ENCODE assay signal across 8 mouse cellular contexts in genomic region chr2:157459736-157460135, GRCm38 (mm10). TPM values are rescaled to one million over a fixed set of nuclear protein-coding genes. Genes with fewer than 3 reads are reported as not detected.
A peak's percentile ranks its signal among the peaks of the same experiment; 100 is the strongest.
DNase-seq lines count a peak whose midpoint lies in the region; ATAC-seq lines count a peak whose summit lies in the region.
"Had no signal": no experiment of that assay in that cellular context is flagged by ENCODE, and none has a peak within 500 bp of the region (broad histone marks: within the 10 kb centered on the region; RNA-seq: fewer than 3 reads in every experiment).

No protein-coding gene starts in this region.

- no peak overlapping the region for H3K9ac ChIP-seq in lung, embryonic 15.5 days
- H3K9ac ChIP-seq in forebrain, embryonic 15.5 days (replicated peaks), result peak overlapping the region; percentile 16; the same call in 1 of the 2 replicates

- DNase-seq in lung, postnatal 14 days, result no peak
- peak; percentile 53 for DNase-seq in midbrain, embryonic 10.5 days (ENCODE audit: low spot score)
- DNase-seq in ovary, adult 18-20 months (ENCODE audit: low spot score), result no peak
- no peak for DNase-seq in right cerebral cortex, adult 18-20 months
- no peak for DNase-seq in spleen, postnatal 4 days (ENCODE audit: low spot score in 2 of 2)

- H3K36me3 ChIP-seq in lung, embryonic 15.5 days, result peaks cover 19% of the 10 kb centered on the region
- peaks cover 5% of the 10 kb centered on the region; the same call in 1 of the 2 replicates for H3K36me3 ChIP-seq in forebrain, embryonic 15.5 days
- peaks cover 31% of the 10 kb centered on the region for H3K36me3 ChIP-seq in midbrain, embryonic 10.5 days

- H3K27me3 ChIP-seq in lung, embryonic 15.5 days, result no peaks in the 10 kb centered on the region
- H3K27me3 ChIP-seq in forebrain, embryonic 15.5 days, result no peaks in the 10 kb centered on the region
- peaks cover 47% of the 10 kb centered on the region for H3K27me3 ChIP-seq in midbrain, embryonic 10.5 days (ENCODE audit: low read depth, poor library complexity, severe bottlenecking)

- no peak for ATAC-seq in lung, embryonic 15.5 days (ENCODE audit: borderline replicate concordance, extremely low read depth, low FRiP score, low TSS enrichment)
- no peak for ATAC-seq in forebrain, embryonic 15.5 days (replicated peaks)

- H3K4me2 ChIP-seq in lung, embryonic 15.5 days, result no peak overlapping the region
- H3K4me2 ChIP-seq in forebrain, embryonic 15.5 days (replicated peaks), result no peak overlapping the region

- H3K9me3 ChIP-seq in lung, embryonic 15.5 days, result no peaks in the 10 kb centered on the region
- no peaks in the 10 kb centered on the region for H3K9me3 ChIP-seq in forebrain, embryonic 15.5 days
- H3K9me3 ChIP-seq in midbrain, embryonic 10.5 days (replicated peaks), result no peaks in the 10 kb centered on the region

- H3K27ac ChIP-seq in lung, embryonic 15.5 days, result peak overlapping the region; percentile 68
- H3K27ac ChIP-seq in forebrain, embryonic 15.5 days (replicated peaks), result peak overlapping the region; percentile 20
- H3K27ac ChIP-seq in midbrain, embryonic 10.5 days (replicated peaks), result peak overlapping the region; percentile 99

- WGBS in lung, embryonic 15.5 days, result 39% methylated on average over 5 of the region's 5 CpGs
- 12% methylated on average over 4 of the region's 5 CpGs for WGBS in forebrain, embryonic 15.5 days
- WGBS in midbrain, embryonic 10.5 days, result 13% methylated on average over 5 of the region's 5 CpGs

- H3K4me1 ChIP-seq in lung, embryonic 15.5 days, result peaks cover 59% of the 10 kb centered on the region
- H3K4me1 ChIP-seq in forebrain, embryonic 15.5 days, result peaks cover 56% of the 10 kb centered on the region
- peaks cover 83% of the 10 kb centered on the region for H3K4me1 ChIP-seq in midbrain, embryonic 10.5 days

- no peak overlapping the region for H3K4me3 ChIP-seq in lung, embryonic 15.5 days
- H3K4me3 ChIP-seq in forebrain, embryonic 15.5 days, result no peak overlapping the region
- no peak overlapping the region for H3K4me3 ChIP-seq in midbrain, embryonic 10.5 days
- H3K4me3 ChIP-seq: myocyte had no signal

RNA-seq across cellular contexts. Expression of gene Src, which starts 41.5 kb away (rescaled TPM):
- 24.0 and 24.8 TPM in 2 replicates for polyA plus RNA-seq in lung, embryonic 15.5 days (2015; fragmentation: Nextera tagmentation; extraction: Ambion mirVana)
- polyA plus RNA-seq in forebrain, embryonic 15.5 days (2015; fragmentation: Nextera tagmentation; extraction: Ambion mirVana), result 35.6 and 37.9 TPM in 2 replicates
- 16.1 and 19.3 TPM in 2 replicates for polyA plus RNA-seq in midbrain, embryonic 10.5 days (2016; fragmentation: Nextera tagmentation; extraction: Ambion mirVana)

Comparison
In these comparisons a context has a peak if more than half of its experiments do, and no peak if none do; other contexts are left out.
1. H3K27ac ChIP-seq: peak in every context shown above with its lines; median percentile 99 in midbrain, embryonic 10.5 days; 68 in lung, embryonic 15.5 days; 20 in forebrain, embryonic 15.5 days.